Mouse (Mus musculus) forebrain, embryonic 13.5 days (tissue): ENCODE data around the gene Krt36. TPM values are rescaled to one million over a fixed set of nuclear protein-coding genes. Genes with fewer than 3 reads are reported as not detected.
A peak's percentile ranks its signal among the peaks of the same experiment; 100 is the strongest.

Experiments
- ATAC-seq: fragments of 200-750 bp; cut with Nextera tagmentation; 2 replicates; pipeline ENCODE4 v1.8.0; 2017
- H3K27ac ChIP-seq: fragments of 300-500 bp; sonication (generic); 2 replicates; pipeline ENCODE4 v1.5.1; 2015; ENCODE audit warnings: inconsistent platforms, mild to moderate bottlenecking, moderate library complexity
- H3K27me3 ChIP-seq: fragments of 300-500 bp; sonication (generic); 2 replicates; pipeline ENCODE4 v1.6.1; 2015; ENCODE audit warnings: mild to moderate bottlenecking, inconsistent platforms
- H3K36me3 ChIP-seq: fragments of 300-500 bp; sonication (generic); 2 replicates; pipeline ENCODE4 v1.6.1; 2015; ENCODE audit warnings: mild to moderate bottlenecking, inconsistent platforms; ENCODE audit not compliant: poor library complexity, severe bottlenecking
- H3K4me1 ChIP-seq: fragments of 300-500 bp; sonication (generic); 2 replicates; pipeline ENCODE4 v1.6.1; 2015; ENCODE audit warnings: inconsistent platforms
- H3K4me2 ChIP-seq: fragments of 300-500 bp; sonication (generic); 2 replicates; pipeline ENCODE4 v1.6.1; 2015; ENCODE audit warnings: inconsistent platforms, mild to moderate bottlenecking, moderate library complexity
- H3K4me3 ChIP-seq: fragments of 300-500 bp; sonication (generic); 2 replicates; pipeline ENCODE4 v1.5.1; 2015; ENCODE audit warnings: mild to moderate bottlenecking, inconsistent platforms
- H3K9ac ChIP-seq: fragments of 300-500 bp; sonication (generic); 2 replicates; pipeline ENCODE4 v1.6.1; 2015; ENCODE audit warnings: mild to moderate bottlenecking, inconsistent platforms
- H3K9me3 ChIP-seq: fragments of 300-500 bp; sonication (generic); replicated peaks from 2 replicates; pipeline ENCODE4 v1.6.1; 2016; ENCODE audit warnings: inconsistent platforms
- WGBS: fragments of 180-500 bp; shearing (Covaris S2); methylation state at CpG from one replicate; pipeline ENCODE4 v1.1.7; 2015; 5-methylcytosine and 5-hydroxymethylcytosine counted together
- polyA plus RNA-seq: library from polyadenylated mRNA; unstranded; fragments of >200 nt; fragmentation: Nextera tagmentation; extraction: Ambion mirVana; gene quantifications from 2 replicates; pipeline ENCODE4 v1.2.1, GENCODE M21; 2015

The Krt36 gene
- not detected in 2 replicates for polyA plus RNA-seq

GRCm38 (mm10) chr11:100105576-100106122, at the start of gene Krt36:
Gene Krt36 (minus strand): TSS chr11:100105626.
- no peaks in the 10 kb centered on the region for H3K27me3 ChIP-seq
- ATAC-seq = no peak
- no peak within 1 kb of the TSS for H3K27ac ChIP-seq
- 91% methylated on average over 6 of the region's 6 CpGs for WGBS
- no peaks in the 10 kb centered on the region for H3K9me3 ChIP-seq
- no peak within 1 kb of the TSS for H3K4me3 ChIP-seq
- no peaks in the 10 kb centered on the region for H3K4me1 ChIP-seq
- no peak within 1 kb of the TSS for H3K4me2 ChIP-seq
- no peaks in the 10 kb centered on the region for H3K36me3 ChIP-seq
- H3K9ac ChIP-seq = no peak within 1 kb of the TSS

GRCm38 (mm10) chr11:100148615-100149330, 43.3 kb upstream of the Krt36 start, which contains the start of gene Krt19:
Gene Krt19 (minus strand): TSS chr11:100148665.
- Histone ChIP-seq H3K36me3 (no peaks in the 10 kb centered on the region), H3K9ac (no peak within 1 kb of the TSS), H3K27me3 (peaks cover 38% of the 10 kb centered on the region), H3K4me1 (0 out of 2 replicates have a peak, but pooled peaks cover 10% of the 10 kb centered on the region), H3K4me2 (no peak within 1 kb of the TSS), H3K4me3 (no peak within 1 kb of the TSS), H3K9me3 (no peaks in the 10 kb centered on the region), H3K27ac (no peak within 1 kb of the TSS)
- ATAC-seq = no peak
- WGBS = 50% methylated on average over 9 of the region's 9 CpGs

- no peak overlapping the region for H3K27ac ChIP-seq
- no peak overlapping the region for H3K4me2 ChIP-seq
- no peaks in the 10 kb centered on the region for H3K36me3 ChIP-seq
- H3K4me3 ChIP-seq = no peak overlapping the region
- H3K9ac ChIP-seq = no peak overlapping the region
- no peaks in the 10 kb centered on the region for H3K9me3 ChIP-seq
- 0 out of 2 replicates have a peak, but pooled peaks cover 10% of the 10 kb centered on the region for H3K4me1 ChIP-seq
- ATAC-seq = no peak
- peaks cover 39% of the 10 kb centered on the region for H3K27me3 ChIP-seq
- WGBS = 77% methylated on average over 5 of the region's 5 CpGs
Measured at GRCm38 (mm10) chr11:100147566-100148353, 42.3 kb upstream of the Krt36 start.

- Histone ChIP-seq H3K27ac (no peak overlapping the region), H3K4me1 (0 out of 2 replicates have a peak, but pooled peaks cover 10% of the 10 kb centered on the region), H3K27me3 (peaks cover 39% of the 10 kb centered on the region), H3K9ac (peak overlapping the region; percentile 12; the same call in 1 of the 2 replicates), H3K9me3 (no peaks in the 10 kb centered on the region), H3K4me3 (peak overlapping the region; percentile 20), H3K4me2 (peak overlapping the region; percentile 50), H3K36me3 (no peaks in the 10 kb centered on the region)
- no peak for ATAC-seq
- WGBS = 5% methylated on average over 13 of the region's 13 CpGs
Measured at GRCm38 (mm10) chr11:100145858-100146560, 40.6 kb upstream of the Krt36 start.

GRCm38 (mm10) chr11:100145104-100145503, 39.7 kb upstream of the Krt36 start:
- H3K36me3 ChIP-seq = no peaks in the 10 kb centered on the region
- 3% methylated on average over 20 of the region's 20 CpGs for WGBS
- peak overlapping the region; percentile 50 for H3K4me2 ChIP-seq
- peaks cover 39% of the 10 kb centered on the region for H3K27me3 ChIP-seq
- 0 out of 2 replicates have a peak, but pooled peaks cover 10% of the 10 kb centered on the region for H3K4me1 ChIP-seq
- no peaks in the 10 kb centered on the region for H3K9me3 ChIP-seq
- H3K27ac ChIP-seq = no peak overlapping the region
- ATAC-seq = no peak
- no peak overlapping the region for H3K9ac ChIP-seq
- peak overlapping the region; percentile 20 for H3K4me3 ChIP-seq

GRCm38 (mm10) chr11:100140966-100141365, 35.5 kb upstream of the Krt36 start:
- H3K27me3 ChIP-seq = peaks cover 23% of the 10 kb centered on the region
- no peak overlapping the region for H3K4me2 ChIP-seq
- H3K9me3 ChIP-seq = no peaks in the 10 kb centered on the region
- ATAC-seq = no peak
- no peaks in the 10 kb centered on the region for H3K36me3 ChIP-seq
- H3K4me1 ChIP-seq = peaks cover 32% of the 10 kb centered on the region
- 88% methylated on average over 21 of the region's 21 CpGs for WGBS
- no peak overlapping the region for H3K27ac ChIP-seq
- H3K9ac ChIP-seq = no peak overlapping the region
- H3K4me3 ChIP-seq = no peak overlapping the region

- Histone ChIP-seq H3K4me3 (no peak overlapping the region), H3K4me1 (peaks cover 22% of the 10 kb centered on the region), H3K4me2 (no peak overlapping the region), H3K9ac (no peak overlapping the region), H3K36me3 (no peaks in the 10 kb centered on the region), H3K9me3 (no peaks in the 10 kb centered on the region), H3K27me3 (peaks cover 7% of the 10 kb centered on the region), H3K27ac (no peak overlapping the region)
- whole genome bisulfite sequencing = 70% methylated on average over 2 of the region's 2 CpGs
- no peak for ATAC-seq
Measured at GRCm38 (mm10) chr11:100139391-100139790, 34.0 kb upstream of the Krt36 start.

GRCm38 (mm10) chr11:100138809-100139208, 33.4 kb upstream of the Krt36 start:
- no peak for ATAC-seq
- Histone ChIP-seq H3K27me3 (peaks cover 2% of the 10 kb centered on the region), H3K9ac (no peak overlapping the region), H3K4me1 (peaks cover 22% of the 10 kb centered on the region), H3K27ac (no peak overlapping the region), H3K9me3 (no peaks in the 10 kb centered on the region), H3K36me3 (no peaks in the 10 kb centered on the region), H3K4me2 (no peak overlapping the region), H3K4me3 (no peak overlapping the region)
- WGBS = 48% methylated on average over 7 of the region's 7 CpGs

GRCm38 (mm10) chr11:100137693-100138092, 32.3 kb upstream of the Krt36 start:
- WGBS = 27% methylated on average over 5 of the region's 5 CpGs
- Histone ChIP-seq H3K4me1 (peaks cover 22% of the 10 kb centered on the region), H3K36me3 (no peaks in the 10 kb centered on the region), H3K27me3 (no peaks in the 10 kb centered on the region), H3K27ac (no peak overlapping the region), H3K9me3 (no peaks in the 10 kb centered on the region), H3K9ac (no peak overlapping the region), H3K4me3 (no peak overlapping the region), H3K4me2 (no peak overlapping the region)
- no peak; the same call in 1 of the 2 replicates for ATAC-seq

GRCm38 (mm10) chr11:100136559-100136958, 31.1 kb upstream of the Krt36 start:
- no peaks in the 10 kb centered on the region for H3K36me3 ChIP-seq
- no peaks in the 10 kb centered on the region for H3K27me3 ChIP-seq
- 48% methylated on average over 5 of the region's 5 CpGs for WGBS
- H3K9ac ChIP-seq = no peak overlapping the region
- ATAC-seq = no peak
- H3K4me2 ChIP-seq = no peak overlapping the region
- peaks cover 22% of the 10 kb centered on the region for H3K4me1 ChIP-seq
- no peaks in the 10 kb centered on the region for H3K9me3 ChIP-seq
- no peak overlapping the region for H3K4me3 ChIP-seq
- H3K27ac ChIP-seq = no peak overlapping the region

- 76% methylated on average over 7 of the region's 7 CpGs for whole genome bisulfite sequencing
- peaks cover 22% of the 10 kb centered on the region for H3K4me1 ChIP-seq
- H3K27ac ChIP-seq = no peak within 1 kb of the TSS
- ATAC-seq = no peak
- H3K4me3 ChIP-seq = no peak within 1 kb of the TSS
- no peak within 1 kb of the TSS for H3K4me2 ChIP-seq
- no peak within 1 kb of the TSS for H3K9ac ChIP-seq
- H3K27me3 ChIP-seq = no peaks in the 10 kb centered on the region
- no peaks in the 10 kb centered on the region for H3K9me3 ChIP-seq
- H3K36me3 ChIP-seq = no peaks in the 10 kb centered on the region
Measured at GRCm38 (mm10) chr11:100135731-100136130, 30.3 kb upstream of the Krt36 start, which contains the start of gene Krt15. Gene Krt15 (minus strand): TSS chr11:100135928.
